Mouse (Mus musculus) erythroblast, adult 5-6 weeks (primary cell): ENCODE results near the gene Lpcat3. TPM values are rescaled to one million over a fixed set of nuclear protein-coding genes. Genes with fewer than 3 reads are reported as not detected.
"Not testable (repeated sequence)": the region's sequence is repeated elsewhere in the genome, so short reads cannot be mapped to it uniquely, and the experiment has no call there.

Experiments
- ATAC-seq: replicated peaks from 2 replicates; pipeline ENCODE4 v1.8.0; 2016; ENCODE audit warnings: moderate number of reproducible peaks, mild to moderate bottlenecking, moderate TSS enrichment, inconsistent platforms; ENCODE audit not compliant: poor library complexity, low FRiP score, severe bottlenecking
- total RNA-seq, 2 experiments: library from RNA; stranded (forward) in 1 of 2; stranded (reverse) in 1 of 2; fragments of 150-400 nt in 1 of 2; fragments of 200-764, 138-1000 nt in 1 of 2; gene quantifications; 2 replicates each; pipeline versions ENCODE4 v1.2.3 to v1.2.4; 2015 to 2017; ENCODE audit warnings: low replicate concordance in 2 of 2

Gene Lpcat3
- total RNA-seq, 2 experiments from 2014 or later, result 135 to 141 TPM

- ATAC-seq, result no peak
These were observed 11.8 kb downstream of the Lpcat3 start for GRCm38 (mm10) chr6:124674591-124674990.

- ATAC-seq, result no peak
These were observed 13.3 kb downstream of the Lpcat3 start for GRCm38 (mm10) chr6:124676171-124676570.

GRCm38 (mm10) chr6:124678769-124679168, 15.9 kb downstream of the Lpcat3 start:
- ATAC-seq, result no peak

GRCm38 (mm10) chr6:124679486-124679885, 16.7 kb downstream of the Lpcat3 start:
- no peak for ATAC-seq

- ATAC-seq, result not testable (repeated sequence)
These were observed 19.5 kb downstream of the Lpcat3 start for GRCm38 (mm10) chr6:124682291-124682690.

GRCm38 (mm10) chr6:124683591-124684417, 21.0 kb downstream of the Lpcat3 start:
- peak; percentile 51 for ATAC-seq

GRCm38 (mm10) chr6:124685606-124686386, 23.0 kb downstream of the Lpcat3 start:
- ATAC-seq, result no peak

GRCm38 (mm10) chr6:124686644-124687043, 23.8 kb downstream of the Lpcat3 start:
- not testable (repeated sequence) for ATAC-seq

- no peak for ATAC-seq
These were observed 25.4 kb downstream of the Lpcat3 start for GRCm38 (mm10) chr6:124688151-124688758.

GRCm38 (mm10) chr6:124689011-124689410, 26.2 kb downstream of the Lpcat3 start:
- ATAC-seq, result no peak

GRCm38 (mm10) chr6:124690517-124690916, 27.7 kb downstream of the Lpcat3 start:
- no peak for ATAC-seq

GRCm38 (mm10) chr6:124693243-124693981, 30.6 kb downstream of the Lpcat3 start:
- no peak for ATAC-seq

GRCm38 (mm10) chr6:124694166-124694955, 31.5 kb downstream of the Lpcat3 start:
- no peak for ATAC-seq

- ATAC-seq, result no peak
These were observed 33.8 kb downstream of the Lpcat3 start for GRCm38 (mm10) chr6:124696441-124697150.

GRCm38 (mm10) chr6:124698751-124699150, 35.9 kb downstream of the Lpcat3 start:
- ATAC-seq, result no peak

GRCm38 (mm10) chr6:124699366-124699765, 36.5 kb downstream of the Lpcat3 start:
- no peak for ATAC-seq

GRCm38 (mm10) chr6:124699962-124700610, 37.3 kb downstream of the Lpcat3 start:
- no peak for ATAC-seq

- ATAC-seq, result no peak
These were observed 38.5 kb downstream of the Lpcat3 start for GRCm38 (mm10) chr6:124701338-124701737.
